Mouse (Mus musculus) ES-Bruce4 (cell line): ENCODE results near the gene Tmem231.

Experiments used
- CTCF ChIP-seq: IDR thresholded peaks from one replicate; pipeline ENCODE4 v1.8.1; 2011; ENCODE audit warnings: low read depth, low read length
- EP300 ChIP-seq: IDR thresholded peaks from 2 replicates; pipeline ENCODE4 v1.6.1; 2011; ENCODE audit warnings: low read depth, low read length; ENCODE audit not compliant: insufficient read depth
- POLR2A ChIP-seq: IDR thresholded peaks from one replicate; pipeline ENCODE4 v1.8.1; 2011; ENCODE audit warnings: low read length; ENCODE audit not compliant: insufficient read depth

GRCm38 (mm10) chr8:111976326-111976725, 42.6 kb upstream of the Tmem231 start:
- no peak for TF ChIP-seq POLR2A
- no peak for TF ChIP-seq CTCF
- TF ChIP-seq EP300, result no peak
